ENCODE assay signal across 10 mouse cellular contexts in genomic region chr2:3629741-3630140, GRCm38 (mm10). TPM values are rescaled to one million over a fixed set of nuclear protein-coding genes. Genes with fewer than 3 reads are reported as not detected.
A peak's percentile ranks its signal among the peaks of the same experiment; 100 is the strongest.
DNase-seq lines count a peak whose midpoint lies in the region; ATAC-seq and TF ChIP-seq lines count a peak whose summit lies in the region.
"Had no signal": no experiment of that assay in that cellular context is flagged by ENCODE, and none has a peak within 500 bp of the region (broad histone marks: within the 10 kb centered on the region; RNA-seq: fewer than 3 reads in every experiment).

No protein-coding gene starts in this region.

- H3K9me3 ChIP-seq in MEL (replicated peaks; ENCODE audit: insufficient read depth, low read length): no peaks in the 10 kb centered on the region

- peak; percentile 29 to 62 (median 60); a peak in 5 of 6 replicates for TF ChIP-seq CTCF in MEL (IDR thresholded peaks at IDR 0.05 in 2 of 3, conservative IDR thresholded peaks at IDR 0.05 in 1 of 3; ENCODE audit: control insufficient read depth in 1 of 3, insufficient read depth in 1 of 3, low read depth in 2 of 3, low read length in 3 of 3, poor library complexity in 1 of 3, severe bottlenecking in 1 of 3)

- no peak for TF ChIP-seq POLR2A in MEL (IDR thresholded peaks at IDR 0.05; ENCODE audit: control insufficient read depth in 1 of 2, insufficient read depth in 1 of 2, low read depth in 1 of 2, low read length in 2 of 2, poor library complexity in 1 of 2)

- no peak for TF ChIP-seq EP300 in MEL (IDR thresholded peaks at IDR 0.05; ENCODE audit: low read depth in 1 of 2, low read length in 2 of 2)

- DNase-seq in CD4-positive, CD25-positive, alpha-beta regulatory T cell, adult 2 months (ENCODE audit: low read depth, low spot score): peak; percentile 68
- DNase-seq in kidney, postnatal 4 days: peak; percentile 19 to 39
- DNase-seq in kidney, adult 11 months: no peak
- peak; percentile 57 for DNase-seq in MEL (ENCODE audit: low read depth, low spot score)
- DNase-seq in naive thymus-derived CD4-positive, alpha-beta T cell, adult 2 months (ENCODE audit: low read depth): peak; percentile 59
- DNase-seq in urinary bladder, postnatal 14 days (ENCODE audit: low spot score): no peak
- DNase-seq in gastrocnemius, postnatal 14 days: no peak
- DNase-seq: cerebellum, adult 11-12 months; right cerebral cortex, postnatal 25 days had no signal

- H3K27me3 ChIP-seq in MEL (ENCODE audit: control insufficient read depth in 1 of 2, insufficient read depth in 2 of 2, low read length in 2 of 2): no peaks in the 10 kb centered on the region

- no peak for ATAC-seq in CD4-positive, CD25-positive, alpha-beta regulatory T cell, adult 4 months

- no peaks in the 10 kb centered on the region for H3K4me1 ChIP-seq in MEL (ENCODE audit: control insufficient read depth in 1 of 2, insufficient read depth in 2 of 2, low read length in 2 of 2)

- peak; percentile 49 for TF ChIP-seq RAD21 in MEL (IDR thresholded peaks at IDR 0.05; ENCODE audit: low read depth, low read length)

- H3K79me2 ChIP-seq in MEL (ENCODE audit: control insufficient read depth, insufficient read depth, low read length, poor library complexity): no peaks in the 10 kb centered on the region

- H3K36me3 ChIP-seq in MEL (ENCODE audit: control insufficient read depth in 1 of 2, insufficient read depth in 2 of 2, low read length in 2 of 2): no peaks in the 10 kb centered on the region

- H3K9ac ChIP-seq in MEL (ENCODE audit: control insufficient read depth, low read depth, low read length, poor library complexity, severe bottlenecking): no peak overlapping the region

- no peak overlapping the region for H3K4me3 ChIP-seq in MEL (ENCODE audit: control insufficient read depth in 1 of 2, insufficient read depth in 1 of 2, low read depth in 2 of 2, low read length in 2 of 2)

- intact Hi-C loops in gastrocnemius, postnatal 14 days (cut with DNase I; ENCODE audit: low total_unique reads): no loop called here

- H3K27ac ChIP-seq in MEL (ENCODE audit: control insufficient read depth, low read depth, low read length): no peak overlapping the region

TF ChIP-seq in MEL, 35 proteins besides CTCF, POLR2A, EP300 and RAD21:
- TF ChIP-seq USF1 (IDR thresholded peaks at IDR 0.05; ENCODE audit: low read depth, low read length) (no peak), ETS1 (IDR thresholded peaks at IDR 0.05; ENCODE audit: low read depth, low read length) (no peak), SMC3 (IDR thresholded peaks at IDR 0.05; ENCODE audit: low read depth, low read length) (peak; percentile 77), ZC3H11A (IDR thresholded peaks at IDR 0.05; ENCODE audit: low read depth, low read length) (peak; percentile 71)
TF ChIP-seq in MEL: peak in this region for 2.

RNA-seq across cellular contexts. Expression of gene Fam107b, which starts 59.5 kb away (rescaled TPM):
- polyA plus RNA-seq in CD4-positive, CD25-positive, alpha-beta regulatory T cell, adult 4 months (2017; shearing (Covaris generic)): 100 to 1,000 TPM; 204 to 239 TPM
- 9.0 and 10.0 TPM in 2 replicates for total RNA-seq in MEL (2012; rRNA removed)
- polyA plus RNA-seq in MEL (2012; ENCODE audit: insufficient read depth in 1 of 2, insufficient read length in 2 of 2, low read depth in 1 of 2, low replicate concordance in 2 of 2, missing spikeins in 1 of 2): 10 to 100 TPM in 1 of 2 experiments, not detected in 1; 15.5 TPM
- 1 to 10 TPM; 5.1 to 7.3 TPM for total RNA-seq in gastrocnemius, postnatal 14 days (2021)

Comparison
In these comparisons a context has a peak if more than half of its experiments do, and no peak if none do; other contexts are left out.
1. DNase-seq: peak in CD4-positive, CD25-positive, alpha-beta regulatory T cell, adult 2 months (single experiment), kidney, postnatal 4 days (2 of 2), MEL (single experiment) and naive thymus-derived CD4-positive, alpha-beta T cell, adult 2 months (single experiment); none in kidney, adult 11 months (single experiment), urinary bladder, postnatal 14 days (single experiment) and gastrocnemius, postnatal 14 days (single experiment).